Mouse (Mus musculus) heart, embryonic 16.5 days (tissue): ENCODE measurements around the gene Acads. TPM values are rescaled to one million over a fixed set of nuclear protein-coding genes. Genes with fewer than 3 reads are reported as not detected.
A peak's percentile ranks its signal among the peaks of the same experiment; 100 is the strongest.

Experiments
- ATAC-seq: fragments of 200-750 bp; cut with Nextera tagmentation; replicated peaks from 2 replicates; pipeline ENCODE4 v1.8.0; 2017; ENCODE audit warnings: moderate number of reproducible peaks; ENCODE audit not compliant: insufficient read depth, low FRiP score; ENCODE audit errors: extremely low read depth
- H3K27ac ChIP-seq: fragments of 300-500 bp; sonication (generic); 2 replicates; pipeline ENCODE4 v1.5.1; 2014; ENCODE audit warnings: mild to moderate bottlenecking, low read length, control low read depth, moderate library complexity
- H3K27me3 ChIP-seq: fragments of 300-500 bp; sonication (generic); 2 replicates; pipeline ENCODE4 v1.6.1; 2014; ENCODE audit warnings: low read length, mixed read lengths; ENCODE audit not compliant: control insufficient read depth, insufficient read depth
- H3K36me3 ChIP-seq: fragments of 300-500 bp; sonication (generic); 2 replicates; pipeline ENCODE4 v1.6.1; 2014; ENCODE audit not compliant: control insufficient read depth, insufficient read depth
- H3K4me1 ChIP-seq: fragments of 300-500 bp; sonication (generic); 2 replicates; pipeline ENCODE4 v1.6.1; 2014; ENCODE audit warnings: low read length, mixed read lengths; ENCODE audit not compliant: control insufficient read depth, insufficient read depth
- H3K4me2 ChIP-seq: fragments of 300-500 bp; sonication (generic); 2 replicates; pipeline ENCODE4 v1.6.1; 2014; ENCODE audit warnings: low read depth, mild to moderate bottlenecking, control low read depth, low read length
- H3K4me3 ChIP-seq: fragments of 300-500 bp; sonication (generic); 2 replicates; pipeline ENCODE4 v1.5.1; 2014; ENCODE audit warnings: mild to moderate bottlenecking, control low read depth, low read length
- H3K9ac ChIP-seq: fragments of 300-500 bp; sonication (generic); 2 replicates; pipeline ENCODE4 v1.6.1; 2014; ENCODE audit warnings: low read length, control low read depth
- H3K9me3 ChIP-seq: fragments of 300-500 bp; sonication (generic); replicated peaks from 2 replicates; pipeline ENCODE4 v1.6.1; 2016; ENCODE audit warnings: low read length; ENCODE audit not compliant: control insufficient read depth
- WGBS: fragments of 180-500 bp; shearing (Covaris S2); extraction: QIAGEN DNeasy Blood & Tissue Kit; methylation state at CpG from one replicate; pipeline ENCODE4 v1.1.7; 2014; 5-methylcytosine and 5-hydroxymethylcytosine counted together
- polyA plus RNA-seq: library from polyadenylated mRNA; unstranded; fragments of >200 nt; fragmentation: Nextera tagmentation; extraction: Ambion mirVana; gene quantifications from 2 replicates; pipeline ENCODE4 v1.2.1, GENCODE M21; 2015

Gene Acads
- polyA plus RNA-seq, 1 experiment from 2014 or later: 140 TPM

GRCm38 (mm10) chr5:115099530-115099929, 19.6 kb downstream of the Acads start:
- WGBS: 73% methylated on average over 5 of the region's 5 CpGs
- Histone ChIP-seq H3K27ac (no peak overlapping the region), H3K4me3 (no peak overlapping the region), H3K9ac (no peak overlapping the region), H3K9me3 (no peaks in the 10 kb centered on the region), H3K4me2 (no peak overlapping the region), H3K4me1 (0 out of 2 replicates have a peak, but pooled peaks cover 3% of the 10 kb centered on the region), H3K27me3 (no peaks in the 10 kb centered on the region), H3K36me3 (peaks cover 34% of the 10 kb centered on the region)
- no peak for ATAC-seq

DNA sequence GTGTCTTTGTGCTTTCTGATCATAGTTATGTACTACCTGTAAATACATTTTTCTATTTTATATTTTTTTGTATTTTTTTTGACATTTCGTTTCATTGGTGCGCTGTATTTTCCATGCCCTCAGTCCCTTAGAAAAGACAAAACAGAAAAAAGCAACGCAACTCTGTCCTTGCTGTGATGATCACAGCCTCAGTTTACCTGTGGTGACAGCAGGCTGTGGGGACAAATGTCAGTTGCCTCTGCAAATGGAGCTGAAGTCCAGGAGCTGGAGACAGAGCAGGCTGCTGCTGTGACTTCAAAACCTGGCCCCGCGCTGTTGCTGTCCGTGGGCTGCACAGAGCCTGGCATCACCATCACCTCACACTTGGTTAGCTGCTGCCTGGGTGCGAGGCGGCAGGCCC, 21.0 kb downstream of the Acads start, which contains the start of gene Gm10401:
Gene Gm10401 (minus strand): TSS at position 101 of the 400 bp plus-strand sequence.
- no peak for ATAC-seq
- peaks cover 34% of the 10 kb centered on the region for H3K36me3 ChIP-seq
- 94% methylated on average over 8 of the region's 8 CpGs for WGBS

DNA sequence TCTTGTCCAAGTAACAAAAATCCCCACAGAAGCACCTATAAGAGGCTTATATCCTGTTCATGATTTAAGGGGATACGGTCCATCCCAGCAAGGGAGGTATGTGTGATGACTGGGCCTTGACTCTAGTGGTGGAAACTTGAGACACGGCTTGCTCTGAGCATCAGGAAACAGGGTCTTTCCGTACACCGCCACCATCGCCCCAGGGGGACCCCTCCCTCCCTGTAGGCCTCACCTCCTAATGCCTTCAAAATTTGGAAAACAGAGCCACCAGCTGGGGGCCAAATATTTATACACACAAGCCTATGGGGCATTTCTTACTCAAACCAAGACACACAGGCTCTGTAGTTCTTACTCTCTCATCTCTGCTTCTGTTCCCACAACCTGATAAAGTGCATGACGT, 27.4 kb downstream of the Acads start:
- no peak overlapping the region for H3K27ac ChIP-seq
- WGBS: 86% methylated on average over 6 of the region's 6 CpGs
- H3K4me2 ChIP-seq: no peak overlapping the region
- peaks cover 40% of the 10 kb centered on the region for H3K36me3 ChIP-seq
- no peak for ATAC-seq
- H3K27me3 ChIP-seq: no peaks in the 10 kb centered on the region
- H3K9me3 ChIP-seq: peaks cover 3% of the 10 kb centered on the region; the same call in 1 of the 2 replicates
- H3K4me3 ChIP-seq: no peak overlapping the region
- H3K9ac ChIP-seq: no peak overlapping the region
- H3K4me1 ChIP-seq: 0 out of 2 replicates have a peak, but pooled peaks cover 3% of the 10 kb centered on the region

More for the DNA sequence above, 21.0 kb downstream of the Acads start, which contains the start of gene Gm10401:
- no peaks in the 10 kb centered on the region for H3K27me3 ChIP-seq
- no peaks in the 10 kb centered on the region for H3K9me3 ChIP-seq
- H3K4me3 ChIP-seq: no peak within 1 kb of the TSS
- H3K27ac ChIP-seq: no peak within 1 kb of the TSS
- H3K9ac ChIP-seq: no peak within 1 kb of the TSS
- H3K4me1 ChIP-seq: 0 out of 2 replicates have a peak, but pooled peaks cover 3% of the 10 kb centered on the region
- no peak within 1 kb of the TSS for H3K4me2 ChIP-seq

GRCm38 (mm10) chr5:115091015-115091414, 28.1 kb downstream of the Acads start:
- Histone ChIP-seq H3K27ac (no peak overlapping the region), H3K4me3 (no peak overlapping the region), H3K9me3 (peaks cover 3% of the 10 kb centered on the region; the same call in 1 of the 2 replicates), H3K27me3 (no peaks in the 10 kb centered on the region), H3K36me3 (peaks cover 41% of the 10 kb centered on the region), H3K9ac (no peak overlapping the region), H3K4me2 (no peak overlapping the region), H3K4me1 (0 out of 2 replicates have a peak, but pooled peaks cover 3% of the 10 kb centered on the region)
- no peak for ATAC-seq
- WGBS: 64% methylated on average over 3 of the region's 3 CpGs

DNA sequence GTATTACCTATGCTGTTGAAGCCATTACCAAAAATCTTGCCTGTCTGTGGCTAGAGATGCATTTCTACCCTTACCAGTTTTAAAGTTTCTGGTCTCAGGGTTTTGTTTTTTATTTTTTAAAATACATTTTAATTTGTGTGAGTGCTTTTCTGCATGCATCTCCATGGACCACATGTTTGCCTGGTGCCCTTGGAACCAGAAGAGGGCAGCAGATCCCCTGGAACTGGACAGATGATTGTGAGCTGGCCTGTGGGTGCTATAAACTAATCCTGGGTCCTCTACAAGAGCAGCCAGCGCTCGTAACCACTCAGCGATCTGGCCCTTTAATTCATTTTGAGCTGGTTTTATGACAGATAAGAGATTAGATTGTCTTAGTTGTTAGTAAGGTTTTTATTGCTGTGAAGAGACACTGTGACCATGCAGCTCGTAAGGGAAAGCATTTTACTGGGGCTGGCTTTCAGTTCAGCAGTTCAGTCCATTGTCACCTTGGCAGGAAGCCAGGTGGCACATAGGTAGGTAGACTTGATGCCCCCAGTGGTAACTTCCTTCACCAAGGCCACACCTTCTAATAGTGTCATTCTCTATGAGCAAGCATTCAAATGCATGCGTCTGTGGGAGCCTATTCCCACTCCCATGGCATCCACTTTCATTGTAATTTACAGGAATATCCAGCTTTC, 29.4 kb downstream of the Acads start:
- H3K4me1 ChIP-seq: no peaks in the 10 kb centered on the region
- 94% methylated on average over 5 of the region's 5 CpGs for WGBS
- peaks cover 39% of the 10 kb centered on the region for H3K36me3 ChIP-seq
- peaks cover 3% of the 10 kb centered on the region; the same call in 1 of the 2 replicates for H3K9me3 ChIP-seq
- no peaks in the 10 kb centered on the region for H3K27me3 ChIP-seq
- H3K4me2 ChIP-seq: no peak overlapping the region
- H3K27ac ChIP-seq: no peak overlapping the region
- no peak for ATAC-seq
- no peak overlapping the region for H3K4me3 ChIP-seq
- no peak overlapping the region for H3K9ac ChIP-seq

DNA sequence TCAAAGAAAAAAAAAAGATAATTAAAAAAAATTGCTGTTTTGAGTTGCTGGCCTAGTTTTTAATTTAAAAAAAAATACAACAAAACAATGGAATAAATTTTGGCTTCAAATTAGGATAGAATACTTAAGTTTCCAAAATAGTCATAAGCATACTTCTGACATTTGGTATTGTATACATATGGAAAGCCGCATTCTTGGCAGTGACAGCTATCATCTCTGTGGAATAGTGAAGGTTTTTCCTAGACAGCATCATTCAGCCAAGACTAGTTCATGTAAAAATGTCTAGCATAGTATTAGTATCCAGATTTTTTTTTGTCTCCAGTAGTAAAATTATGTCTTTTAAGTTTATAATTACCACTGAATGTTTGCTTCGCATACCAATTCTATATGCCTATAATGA, 33.5 kb downstream of the Acads start:
- ATAC-seq: no peak
- no peak overlapping the region for H3K4me2 ChIP-seq
- no peak overlapping the region for H3K4me3 ChIP-seq
- H3K27ac ChIP-seq: no peak overlapping the region
- H3K9me3 ChIP-seq: peaks cover 3% of the 10 kb centered on the region; the same call in 1 of the 2 replicates
- WGBS: 97% methylated on average over 2 of the region's 2 CpGs
- H3K4me1 ChIP-seq: no peaks in the 10 kb centered on the region
- H3K9ac ChIP-seq: no peak overlapping the region
- H3K36me3 ChIP-seq: peaks cover 52% of the 10 kb centered on the region
- H3K27me3 ChIP-seq: no peaks in the 10 kb centered on the region

- 0 out of 2 replicates have a peak, but pooled peaks have one; percentile 28 for ATAC-seq
Measured at GRCm38 (mm10) chr5:115083492-115083891, 35.7 kb downstream of the Acads start.

DNA sequence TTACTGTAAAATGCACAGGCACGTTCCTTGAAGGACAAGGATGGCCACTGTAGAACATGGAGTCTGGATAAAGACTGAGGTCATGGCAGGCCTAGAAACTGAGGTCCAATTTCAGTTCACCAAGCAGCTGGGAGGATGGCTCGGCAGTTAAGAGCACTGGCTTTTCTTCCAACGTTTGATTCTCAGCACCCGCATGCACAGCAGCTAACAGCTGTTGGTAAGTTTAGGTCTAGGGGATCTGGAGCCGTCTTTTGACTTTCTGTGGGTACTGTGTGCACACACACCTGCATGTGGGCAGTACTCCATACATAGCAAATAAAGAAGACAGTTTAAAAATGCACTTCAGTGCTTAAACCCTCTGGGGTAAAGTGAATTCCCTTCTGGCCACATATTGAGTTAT, 37.5 kb downstream of the Acads start:
- ATAC-seq: no peak
- 86% methylated on average over 5 of the region's 5 CpGs for WGBS
- Histone ChIP-seq H3K27ac (no peak overlapping the region), H3K27me3 (no peaks in the 10 kb centered on the region), H3K4me2 (no peak overlapping the region), H3K36me3 (peaks cover 24% of the 10 kb centered on the region), H3K9ac (no peak overlapping the region), H3K4me1 (no peaks in the 10 kb centered on the region), H3K9me3 (no peaks in the 10 kb centered on the region), H3K4me3 (no peak overlapping the region)

More at GRCm38 (mm10) chr5:115083492-115083891, 35.7 kb downstream of the Acads start:
- no peaks in the 10 kb centered on the region for H3K27me3 ChIP-seq
- H3K36me3 ChIP-seq: peaks cover 34% of the 10 kb centered on the region
- no peak overlapping the region for H3K4me3 ChIP-seq
- H3K4me1 ChIP-seq: no peaks in the 10 kb centered on the region
- no peaks in the 10 kb centered on the region for H3K9me3 ChIP-seq
- H3K27ac ChIP-seq: no peak overlapping the region
- H3K4me2 ChIP-seq: no peak overlapping the region
- H3K9ac ChIP-seq: no peak overlapping the region
- 72% methylated on average over 6 of the region's 6 CpGs for WGBS

DNA sequence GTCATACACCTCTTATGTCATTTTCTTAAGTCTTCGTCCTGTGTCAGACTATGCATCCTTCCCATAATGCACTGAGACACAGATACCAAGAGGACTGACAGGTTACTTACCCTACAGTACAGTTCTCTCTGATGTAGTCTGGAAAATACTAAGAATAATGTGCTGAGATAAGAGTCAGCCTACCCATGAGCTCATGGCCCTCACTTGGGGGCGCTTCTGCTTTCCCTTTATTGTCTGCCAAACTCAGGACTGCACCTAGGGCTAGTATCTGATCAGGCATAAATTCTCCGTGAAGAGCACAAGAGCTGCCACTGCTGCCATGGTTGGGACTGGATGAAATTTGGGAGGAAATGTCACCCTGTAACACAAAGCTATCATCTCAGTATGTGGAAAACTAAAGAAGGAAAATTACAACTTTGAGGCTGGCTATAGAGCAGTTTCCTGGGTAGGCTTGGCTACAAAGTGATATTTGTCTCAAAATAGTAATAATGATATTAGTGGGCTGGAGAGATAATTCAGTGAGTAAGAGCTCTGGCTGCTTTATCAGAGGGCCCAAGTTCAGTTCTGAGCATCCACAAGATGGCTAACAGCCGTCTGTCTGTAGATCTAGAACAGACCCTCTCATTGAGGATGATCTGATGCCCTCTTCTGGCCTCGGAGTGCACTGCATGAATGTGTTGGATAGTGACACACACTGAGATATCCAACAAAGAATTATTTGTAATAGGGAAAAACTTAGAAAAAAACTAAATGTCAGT, 42.8 kb downstream of the Acads start:
- 45% methylated on average over 5 of the region's 5 CpGs for WGBS
- H3K27me3 ChIP-seq: no peaks in the 10 kb centered on the region
- H3K9me3 ChIP-seq: no peaks in the 10 kb centered on the region
- peaks cover 19% of the 10 kb centered on the region for H3K4me1 ChIP-seq
- no peak overlapping the region for H3K4me2 ChIP-seq
- no peak overlapping the region for H3K9ac ChIP-seq
- no peak overlapping the region for H3K4me3 ChIP-seq
- H3K36me3 ChIP-seq: peaks cover 4% of the 10 kb centered on the region; the same call in 1 of the 2 replicates
- no peak for ATAC-seq
- no peak overlapping the region for H3K27ac ChIP-seq
